Mouse (Mus musculus): ENCODE data around the gene Ttc25.

- TF ChIP-seq CTCF (IDR thresholded peaks at IDR 0.05; ENCODE audit: low read depth) = no peak
- TF ChIP-seq EP300 (IDR thresholded peaks at IDR 0.05; ENCODE audit: low read depth) = no peak
These were observed 32.6 kb downstream of the Ttc25 start for GRCm38 (mm10) chr11:100577852-100578599.

All from liver, embryonic 14.5 days (tissue).